Mouse (Mus musculus): ENCODE results near the gene Rnf217. TPM values are rescaled to one million over a fixed set of nuclear protein-coding genes. Genes with fewer than 3 reads are reported as not detected.

The Rnf217 gene
- polyA plus RNA-seq, 1 experiment from 2014 or later, result 0.67 TPM

DNA sequence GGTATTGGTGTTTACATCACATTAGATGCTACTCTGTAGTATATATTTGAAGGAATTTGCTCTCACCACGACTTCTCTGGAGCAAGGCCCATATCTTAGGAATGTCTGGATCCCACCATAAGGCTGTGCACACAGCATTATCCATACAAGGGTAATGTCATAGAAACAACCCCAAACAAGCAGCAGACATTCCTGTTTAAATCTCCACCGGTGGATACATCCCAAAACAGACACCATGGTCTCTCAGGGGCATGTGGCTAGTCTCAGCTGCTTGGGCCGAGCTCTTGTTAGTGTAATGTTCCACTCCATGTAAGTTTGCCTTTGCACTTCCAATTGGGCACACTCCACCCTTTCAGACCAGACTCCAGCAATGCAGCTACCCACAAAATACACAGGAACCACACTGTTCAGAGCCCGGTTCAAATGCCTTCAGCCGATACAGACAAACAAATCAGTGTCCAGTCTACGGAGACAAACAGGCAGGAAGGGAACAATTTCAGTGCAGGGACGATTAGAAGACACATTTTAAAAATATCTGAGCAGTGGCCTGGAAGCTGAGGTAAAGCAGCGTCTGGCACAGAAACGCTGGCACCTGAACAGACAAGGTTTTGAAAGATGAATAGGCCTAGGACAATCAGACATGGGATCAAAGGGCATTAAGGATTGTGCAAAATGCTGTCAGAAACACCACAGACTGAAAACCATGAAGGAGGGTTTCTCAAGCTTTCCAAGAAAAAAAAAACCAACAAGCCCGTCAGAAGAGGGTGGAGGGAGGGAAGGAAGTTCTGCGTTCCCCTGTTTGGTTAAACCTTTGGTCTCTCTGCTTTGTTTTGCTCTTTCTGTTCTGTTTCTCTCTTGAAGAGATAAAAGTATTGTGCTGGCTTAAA, 1.8 kb downstream of the Rnf217 start:
- H3K4me1 ChIP-seq (replicated peaks; ENCODE audit: control insufficient read depth, insufficient read depth, low read length), result peaks cover 5% of the 10 kb centered on the region
- WGBS, result 30% methylated on average over 11 of the region's 11 CpGs
- H3K4me3 ChIP-seq (ENCODE audit: low read depth, low read length), result peak overlapping the region; percentile 71
- H3K4me2 ChIP-seq, result peak overlapping the region; percentile 80
- DNase-seq (ENCODE audit: low spot score), result no peak
- H3K36me3 ChIP-seq (ENCODE audit: control insufficient read depth, insufficient read depth, low read length), result no peaks in the 10 kb centered on the region
- no peaks in the 10 kb centered on the region for H3K9me3 ChIP-seq (ENCODE audit: control insufficient read depth, low read length)
- peaks cover 24% of the 10 kb centered on the region for H3K27me3 ChIP-seq (replicated peaks; ENCODE audit: control insufficient read depth, insufficient read depth, low read length)
- no peak overlapping the region for H3K9ac ChIP-seq (ENCODE audit: low read depth, low read length)
- no peak for ATAC-seq (replicated peaks; ENCODE audit: low FRiP score)
- H3K27ac ChIP-seq (ENCODE audit: low read depth, low read length), result no peak overlapping the region

DNA sequence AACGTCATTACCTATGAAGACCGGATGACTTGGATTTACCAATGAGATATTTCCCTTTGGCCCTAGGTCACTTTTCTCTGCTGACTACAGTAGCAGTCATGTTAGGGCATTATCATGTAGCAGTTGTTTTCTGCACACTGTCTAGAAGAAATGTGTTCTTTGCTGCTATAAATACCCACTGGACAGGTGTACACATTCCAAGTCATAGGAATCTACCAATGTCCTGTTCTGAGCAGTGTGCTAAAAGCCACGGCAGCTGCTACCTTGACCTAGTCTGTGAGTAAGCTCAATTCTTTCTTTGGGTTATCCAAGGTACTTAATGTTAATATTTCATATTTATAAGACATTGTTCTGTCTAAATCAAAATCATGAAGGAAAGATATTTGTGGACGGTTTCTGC, 5.1 kb downstream of the Rnf217 start:
- Histone ChIP-seq H3K4me2 (no peak overlapping the region), H3K4me1 (replicated peaks; ENCODE audit: control insufficient read depth, insufficient read depth, low read length) (peaks cover 5% of the 10 kb centered on the region), H3K36me3 (ENCODE audit: control insufficient read depth, insufficient read depth, low read length) (no peaks in the 10 kb centered on the region), H3K9me3 (ENCODE audit: control insufficient read depth, low read length) (no peaks in the 10 kb centered on the region), H3K4me3 (ENCODE audit: low read depth, low read length) (no peak overlapping the region), H3K9ac (ENCODE audit: low read depth, low read length) (no peak overlapping the region), H3K27ac (ENCODE audit: low read depth, low read length) (no peak overlapping the region), H3K27me3 (replicated peaks; ENCODE audit: control insufficient read depth, insufficient read depth, low read length) (peaks cover 9% of the 10 kb centered on the region)
- no peak for ATAC-seq (replicated peaks; ENCODE audit: low FRiP score)
- 92% methylated on average over 4 of the region's 4 CpGs for WGBS
- DNase-seq (ENCODE audit: low spot score), result no peak

DNA sequence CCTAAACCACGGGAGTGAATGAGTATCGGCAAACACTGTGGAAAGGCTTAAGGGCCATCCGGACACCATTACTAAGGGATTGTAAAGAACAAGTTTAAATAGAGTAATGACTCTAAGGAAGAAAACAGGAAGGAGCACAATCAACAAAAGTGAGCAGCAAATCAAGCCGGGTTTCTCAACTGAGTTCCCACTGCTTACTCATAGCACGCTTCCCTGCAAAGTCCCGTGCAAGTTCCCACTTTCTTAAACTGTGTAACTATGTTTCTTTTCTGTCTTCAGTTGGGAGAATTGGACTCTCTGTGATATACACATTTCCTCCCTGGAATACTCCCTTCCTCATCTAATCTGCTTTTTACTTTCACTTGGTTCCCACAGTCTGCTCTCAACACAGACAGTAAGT, 8.9 kb downstream of the Rnf217 start:
- H3K36me3 ChIP-seq (ENCODE audit: control insufficient read depth, insufficient read depth, low read length), result no peaks in the 10 kb centered on the region
- no peaks in the 10 kb centered on the region for H3K4me1 ChIP-seq (replicated peaks; ENCODE audit: control insufficient read depth, insufficient read depth, low read length)
- no peak for ATAC-seq (replicated peaks; ENCODE audit: low FRiP score)

DNA sequence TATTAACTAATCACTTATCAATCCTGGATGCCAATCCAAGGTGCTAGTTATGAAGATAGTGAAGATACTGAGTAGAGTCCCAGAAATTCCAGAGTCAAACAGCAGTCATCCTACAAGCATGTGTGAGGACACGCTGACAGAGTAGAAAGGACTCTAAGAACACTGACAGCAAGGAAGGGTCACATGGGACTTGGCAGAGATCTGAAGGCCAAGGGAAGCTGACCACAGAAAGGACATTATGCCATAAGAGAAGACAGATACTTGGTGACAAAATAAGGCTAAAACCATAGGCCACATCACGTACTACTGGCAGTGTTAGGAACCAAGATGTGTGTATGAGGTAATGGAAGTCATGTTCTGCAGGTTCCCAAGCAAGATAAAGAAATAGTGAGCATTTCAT, 11.1 kb downstream of the Rnf217 start:
- H3K9me3 ChIP-seq (ENCODE audit: control insufficient read depth, low read length), result no peaks in the 10 kb centered on the region
- WGBS, result 82% methylated on average over 2 of the region's 2 CpGs
- no peak overlapping the region for H3K9ac ChIP-seq (ENCODE audit: low read depth, low read length)
- H3K4me1 ChIP-seq (replicated peaks; ENCODE audit: control insufficient read depth, insufficient read depth, low read length), result no peaks in the 10 kb centered on the region; the same call in 1 of the 2 replicates
- H3K27me3 ChIP-seq (replicated peaks; ENCODE audit: control insufficient read depth, insufficient read depth, low read length), result no peaks in the 10 kb centered on the region
- H3K4me3 ChIP-seq (ENCODE audit: low read depth, low read length), result no peak overlapping the region
- H3K4me2 ChIP-seq, result no peak overlapping the region
- no peaks in the 10 kb centered on the region for H3K36me3 ChIP-seq (ENCODE audit: control insufficient read depth, insufficient read depth, low read length)
- no peak for ATAC-seq (replicated peaks; ENCODE audit: low FRiP score)
- H3K27ac ChIP-seq (ENCODE audit: low read depth, low read length), result no peak overlapping the region
- DNase-seq (ENCODE audit: low spot score), result no peak

More for the DNA sequence above, 8.9 kb downstream of the Rnf217 start:
- H3K4me2 ChIP-seq, result no peak overlapping the region
- H3K27me3 ChIP-seq (replicated peaks; ENCODE audit: control insufficient read depth, insufficient read depth, low read length), result no peaks in the 10 kb centered on the region
- H3K9me3 ChIP-seq (ENCODE audit: control insufficient read depth, low read length), result no peaks in the 10 kb centered on the region
- 78% methylated on average over 6 of the region's 6 CpGs for WGBS
- no peak overlapping the region for H3K4me3 ChIP-seq (ENCODE audit: low read depth, low read length)
- H3K27ac ChIP-seq (ENCODE audit: low read depth, low read length), result no peak overlapping the region
- DNase-seq (ENCODE audit: low spot score), result no peak
- no peak overlapping the region for H3K9ac ChIP-seq (ENCODE audit: low read depth, low read length)

DNA sequence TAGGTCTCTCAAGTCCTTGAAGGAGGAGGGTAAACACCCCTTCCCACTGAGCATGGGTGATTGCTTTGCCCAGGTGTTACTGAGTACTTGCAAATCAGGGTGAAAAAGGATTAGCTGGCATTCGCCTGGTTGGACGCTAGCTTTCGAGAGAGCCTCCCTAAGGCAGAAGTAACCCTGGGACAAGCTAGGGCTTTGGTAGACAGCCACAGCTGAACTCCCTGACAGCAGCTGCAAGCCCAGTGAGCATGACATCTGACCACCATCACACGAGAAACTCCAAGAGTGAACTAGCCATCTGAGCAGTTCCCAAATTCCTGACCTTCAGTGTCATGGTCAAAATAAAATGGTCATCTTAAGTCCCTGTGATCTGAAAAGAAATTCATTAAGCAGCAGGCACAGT, 12.2 kb downstream of the Rnf217 start:
- no peak for DNase-seq (ENCODE audit: low spot score)
- no peaks in the 10 kb centered on the region for H3K27me3 ChIP-seq (replicated peaks; ENCODE audit: control insufficient read depth, insufficient read depth, low read length)
- no peaks in the 10 kb centered on the region for H3K36me3 ChIP-seq (ENCODE audit: control insufficient read depth, insufficient read depth, low read length)
- ATAC-seq (replicated peaks; ENCODE audit: low FRiP score), result no peak
- no peaks in the 10 kb centered on the region for H3K9me3 ChIP-seq (ENCODE audit: control insufficient read depth, low read length)
- H3K27ac ChIP-seq (ENCODE audit: low read depth, low read length), result no peak overlapping the region
- H3K4me3 ChIP-seq (ENCODE audit: low read depth, low read length), result no peak overlapping the region
- H3K4me2 ChIP-seq, result no peak overlapping the region
- no peak overlapping the region for H3K9ac ChIP-seq (ENCODE audit: low read depth, low read length)
- H3K4me1 ChIP-seq (replicated peaks; ENCODE audit: control insufficient read depth, insufficient read depth, low read length), result no peaks in the 10 kb centered on the region; the same call in 1 of the 2 replicates
- 71% methylated on average over 4 of the region's 4 CpGs for WGBS

DNA sequence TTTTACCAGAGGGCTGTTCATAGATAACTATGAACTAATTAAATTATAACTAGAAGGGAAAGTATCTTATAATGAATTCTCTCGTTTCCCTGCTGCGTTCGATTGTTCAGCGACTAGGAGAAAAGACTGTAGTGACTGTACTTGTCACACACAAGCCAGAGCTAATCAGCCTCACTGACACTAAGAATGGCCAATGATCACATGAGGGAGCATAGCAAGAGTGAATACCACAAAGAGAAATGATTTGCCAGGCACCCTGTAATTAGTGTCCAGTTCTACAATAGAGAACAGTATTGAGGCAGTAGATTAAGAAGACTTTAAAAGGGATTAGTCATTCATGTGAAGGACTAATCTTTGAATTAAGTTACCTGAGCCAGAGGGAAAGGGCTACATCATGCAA, 13.7 kb downstream of the Rnf217 start:
- WGBS, result 90% methylated on average over 4 of the region's 4 CpGs
- Histone ChIP-seq H3K4me3 (ENCODE audit: low read depth, low read length) (no peak overlapping the region), H3K36me3 (ENCODE audit: control insufficient read depth, insufficient read depth, low read length) (no peaks in the 10 kb centered on the region), H3K4me1 (replicated peaks; ENCODE audit: control insufficient read depth, insufficient read depth, low read length) (no peaks in the 10 kb centered on the region; the same call in 1 of the 2 replicates), H3K9ac (ENCODE audit: low read depth, low read length) (no peak overlapping the region), H3K27me3 (replicated peaks; ENCODE audit: control insufficient read depth, insufficient read depth, low read length) (no peaks in the 10 kb centered on the region), H3K4me2 (no peak overlapping the region), H3K27ac (ENCODE audit: low read depth, low read length) (no peak overlapping the region), H3K9me3 (ENCODE audit: control insufficient read depth, low read length) (no peaks in the 10 kb centered on the region)
- DNase-seq (ENCODE audit: low spot score) (no peak), ATAC-seq (replicated peaks; ENCODE audit: low FRiP score) (no peak)

DNA sequence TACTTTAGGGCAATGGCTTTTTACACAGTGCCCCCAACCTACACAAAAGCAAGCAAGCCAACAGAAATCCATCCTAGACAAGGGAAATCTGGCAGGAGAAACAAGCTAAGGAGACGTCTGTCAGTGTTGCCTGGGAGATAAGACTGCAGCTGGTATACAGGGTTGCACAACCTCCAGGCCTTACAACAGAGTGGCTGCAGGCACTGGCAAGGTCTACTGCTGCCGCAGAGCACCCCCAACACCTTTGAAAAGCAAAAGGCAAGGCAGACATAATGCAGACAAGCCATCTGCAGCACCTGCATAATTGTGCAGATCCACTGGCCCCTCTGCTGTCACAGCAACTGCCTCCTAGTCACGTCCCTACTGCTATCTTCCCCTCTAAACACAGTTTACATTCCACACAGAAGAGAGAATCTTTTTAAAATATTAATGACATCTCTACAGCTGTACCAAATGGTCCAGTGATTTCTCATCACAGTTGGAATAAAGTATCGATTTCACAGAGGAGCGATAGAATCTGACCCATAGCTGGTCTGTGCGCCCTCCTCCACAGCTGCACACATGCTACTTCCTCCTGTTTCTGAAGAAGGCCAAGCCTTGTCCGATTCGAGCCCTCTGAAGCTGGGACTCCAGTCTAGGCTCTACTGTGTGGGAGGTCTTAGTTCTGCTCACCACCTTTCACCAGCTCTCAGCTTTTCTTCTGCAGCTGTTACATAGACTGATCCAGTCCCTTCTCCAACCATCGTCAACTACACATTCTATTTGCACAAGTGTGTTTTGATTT, 16.1 kb downstream of the Rnf217 start:
- DNase-seq (ENCODE audit: low spot score) (no peak), ATAC-seq (replicated peaks; ENCODE audit: low FRiP score) (peak; percentile 53; the same call in 1 of the 2 replicates)
- Histone ChIP-seq H3K27me3 (replicated peaks; ENCODE audit: control insufficient read depth, insufficient read depth, low read length) (no peaks in the 10 kb centered on the region), H3K4me2 (no peak overlapping the region), H3K36me3 (ENCODE audit: control insufficient read depth, insufficient read depth, low read length) (no peaks in the 10 kb centered on the region), H3K4me1 (replicated peaks; ENCODE audit: control insufficient read depth, insufficient read depth, low read length) (no peaks in the 10 kb centered on the region; the same call in 1 of the 2 replicates), H3K9me3 (ENCODE audit: control insufficient read depth, low read length) (no peaks in the 10 kb centered on the region), H3K9ac (ENCODE audit: low read depth, low read length) (no peak overlapping the region), H3K27ac (ENCODE audit: low read depth, low read length) (no peak overlapping the region), H3K4me3 (ENCODE audit: low read depth, low read length) (no peak overlapping the region)
- 45% methylated on average over 9 of the region's 9 CpGs for WGBS

DNA sequence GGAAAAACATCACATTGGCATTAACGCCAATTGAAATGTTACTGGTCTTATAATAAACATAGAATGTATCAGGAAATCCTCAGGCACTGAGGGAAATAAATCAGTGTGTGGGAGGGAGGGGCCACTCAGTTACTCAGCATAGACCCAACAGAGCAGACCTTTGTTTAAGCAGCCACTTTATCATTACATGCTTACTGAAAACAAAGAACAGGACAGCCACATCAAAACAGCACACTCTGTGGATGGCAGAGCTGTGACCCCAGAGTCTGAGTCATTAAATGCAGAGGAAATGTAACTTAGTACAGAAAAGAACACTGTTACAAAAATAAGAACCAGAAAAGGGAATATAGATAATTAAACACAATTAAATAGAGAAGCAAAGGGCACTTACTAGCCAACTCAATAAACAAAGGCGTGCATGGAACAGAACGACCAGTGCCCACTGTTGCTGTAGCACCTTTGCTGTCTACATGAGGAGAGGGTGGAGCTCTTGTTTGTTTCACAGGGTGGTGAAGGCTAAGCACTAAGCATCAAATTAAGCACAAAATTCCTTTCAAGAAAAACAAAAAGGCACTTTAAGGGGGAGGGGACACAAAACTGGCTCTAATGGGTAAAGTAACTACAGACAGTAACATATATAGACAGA, 16.8 kb downstream of the Rnf217 start:
- Histone ChIP-seq H3K9ac (ENCODE audit: low read depth, low read length) (no peak overlapping the region), H3K36me3 (ENCODE audit: control insufficient read depth, insufficient read depth, low read length) (no peaks in the 10 kb centered on the region), H3K4me1 (replicated peaks; ENCODE audit: control insufficient read depth, insufficient read depth, low read length) (no peaks in the 10 kb centered on the region; the same call in 1 of the 2 replicates), H3K4me2 (no peak overlapping the region), H3K27ac (ENCODE audit: low read depth, low read length) (no peak overlapping the region), H3K9me3 (ENCODE audit: control insufficient read depth, low read length) (no peaks in the 10 kb centered on the region), H3K27me3 (replicated peaks; ENCODE audit: control insufficient read depth, insufficient read depth, low read length) (no peaks in the 10 kb centered on the region), H3K4me3 (ENCODE audit: low read depth, low read length) (no peak overlapping the region)
- 63% methylated on average over 3 of the region's 3 CpGs for WGBS
- ATAC-seq (replicated peaks; ENCODE audit: low FRiP score), result no peak
- no peak for DNase-seq (ENCODE audit: low spot score)
